Mouse (Mus musculus) embryonic facial prominence, embryonic 14.5 days (tissue): ENCODE data around the gene Macrod1. TPM values are rescaled to one million over a fixed set of nuclear protein-coding genes. Genes with fewer than 3 reads are reported as not detected.

Experiments used
- ATAC-seq: fragments of 200-750 bp; cut with Nextera tagmentation; 2 replicates; pipeline ENCODE4 v1.8.0; 2017; ENCODE audit warnings: low read depth, moderate number of reproducible peaks, moderate TSS enrichment
- DNase-seq: peaks from one replicate; pipeline ENCODE4 v3.0.0-alpha.2; 2015; ENCODE audit warnings: low spot score
- H3K27ac ChIP-seq: fragments of 300-500 bp; sonication (generic); replicated peaks from 2 replicates; pipeline ENCODE4 v1.5.1; 2014; ENCODE audit warnings: low read depth, mild to moderate bottlenecking, low read length, moderate library complexity
- H3K27me3 ChIP-seq: fragments of 300-500 bp; sonication (generic); replicated peaks from 2 replicates; pipeline ENCODE4 v1.6.1; 2014; ENCODE audit warnings: low read length; ENCODE audit not compliant: control insufficient read depth, insufficient read depth
- H3K36me3 ChIP-seq: fragments of 300-500 bp; sonication (generic); 2 replicates; pipeline ENCODE4 v1.6.1; 2014; ENCODE audit warnings: low read length, mixed read lengths; ENCODE audit not compliant: control insufficient read depth, insufficient read depth
- H3K4me1 ChIP-seq: fragments of 300-500 bp; sonication (generic); 2 replicates; pipeline ENCODE4 v1.6.1; 2014; ENCODE audit warnings: antibody characterized with exemption, low read length; ENCODE audit not compliant: control insufficient read depth, insufficient read depth
- H3K4me2 ChIP-seq: fragments of 300-500 bp; sonication (generic); 2 replicates; pipeline ENCODE4 v1.6.1; 2014; ENCODE audit warnings: low read depth, mild to moderate bottlenecking, low read length, moderate library complexity, mixed read lengths
- H3K4me3 ChIP-seq: fragments of 300-500 bp; sonication (generic); 2 replicates; pipeline ENCODE4 v1.5.1; 2014; ENCODE audit warnings: low read depth, mild to moderate bottlenecking, low read length
- H3K9ac ChIP-seq: fragments of 300-500 bp; sonication (generic); 2 replicates; pipeline ENCODE4 v1.6.1; 2014; ENCODE audit warnings: low read depth, mild to moderate bottlenecking, low read length, moderate library complexity, mixed read lengths
- H3K9me3 ChIP-seq: fragments of 300-500 bp; sonication (generic); 2 replicates; pipeline ENCODE4 v1.6.1; 2016; ENCODE audit warnings: low read length; ENCODE audit not compliant: control insufficient read depth
- WGBS: fragments of 180-500 bp; shearing (Covaris S2); extraction: QIAGEN DNeasy Blood & Tissue Kit; methylation state at CpG from one replicate; pipeline ENCODE4 v1.1.7; 2014; 5-methylcytosine and 5-hydroxymethylcytosine counted together
- polyA plus RNA-seq: library from polyadenylated mRNA; unstranded; fragments of >200 nt; fragmentation: Nextera tagmentation; extraction: Ambion mirVana; gene quantifications from 2 replicates; pipeline ENCODE4 v1.2.1, GENCODE M21; 2014

Macrod1 gene
- polyA plus RNA-seq, 1 experiment from 2014 or later, result 30.3 TPM

GRCm38 (mm10) chr19:7083035-7083794 is 26.6 kb downstream of the Macrod1 start:
- H3K27me3 ChIP-seq, result no peaks in the 10 kb centered on the region

DNA sequence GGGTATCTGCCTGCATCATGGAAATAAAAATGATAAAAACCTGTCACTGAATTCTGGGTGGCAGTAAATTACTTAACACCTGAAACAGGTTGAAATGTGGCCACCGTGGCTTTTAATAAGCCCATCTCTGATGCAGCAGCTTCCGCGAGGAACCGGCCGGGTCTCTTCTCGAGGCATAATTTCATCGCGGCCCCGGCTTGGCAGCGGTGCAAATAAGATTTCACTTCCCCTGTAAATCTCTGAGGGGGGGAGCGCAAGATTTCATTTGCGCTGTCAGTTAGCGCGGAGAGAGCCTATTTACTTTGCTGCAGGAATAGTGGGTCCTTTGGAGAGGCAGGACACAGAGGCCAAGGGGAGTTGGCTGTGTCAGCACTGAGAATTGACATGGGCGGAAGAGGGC is 28.1 kb downstream of the Macrod1 start:
- no peaks in the 10 kb centered on the region for H3K27me3 ChIP-seq

More at GRCm38 (mm10) chr19:7083035-7083794, 26.6 kb downstream of the Macrod1 start:
- no peak overlapping the region for H3K27ac ChIP-seq
- 30% methylated on average over 14 of the region's 14 CpGs for whole genome bisulfite sequencing
- H3K36me3 ChIP-seq, result no peaks in the 10 kb centered on the region
- H3K4me1 ChIP-seq, result peaks cover 11% of the 10 kb centered on the region
- ATAC-seq (peak; percentile 76), DNase-seq (peak; percentile 79)
- no peak overlapping the region for H3K9ac ChIP-seq
- no peak overlapping the region for H3K4me3 ChIP-seq
- no peak overlapping the region for H3K4me2 ChIP-seq
- no peaks in the 10 kb centered on the region for H3K9me3 ChIP-seq

GRCm38 (mm10) chr19:7088558-7088957 is 31.9 kb downstream of the Macrod1 start:
- H3K4me1 ChIP-seq, result peaks cover 35% of the 10 kb centered on the region
- DNase-seq, result no peak
- no peak; the same call in 1 of the 2 replicates for ATAC-seq
- 12% methylated on average over 9 of the region's 9 CpGs for WGBS
- H3K36me3 ChIP-seq, result no peaks in the 10 kb centered on the region
- no peaks in the 10 kb centered on the region for H3K9me3 ChIP-seq
- H3K27ac ChIP-seq, result no peak overlapping the region
- H3K27me3 ChIP-seq, result no peaks in the 10 kb centered on the region
- H3K4me3 ChIP-seq, result no peak overlapping the region
- no peak overlapping the region for H3K9ac ChIP-seq
- H3K4me2 ChIP-seq, result no peak overlapping the region

More for the DNA sequence above, 28.1 kb downstream of the Macrod1 start:
- Histone ChIP-seq H3K4me2 (no peak overlapping the region), H3K9me3 (no peaks in the 10 kb centered on the region), H3K4me1 (peaks cover 22% of the 10 kb centered on the region), H3K4me3 (no peak overlapping the region), H3K36me3 (no peaks in the 10 kb centered on the region), H3K27ac (no peak overlapping the region), H3K9ac (no peak overlapping the region)
- DNase-seq (peak; percentile 60), ATAC-seq (no peak)
- WGBS, result 69% methylated on average over 15 of the region's 15 CpGs

DNA sequence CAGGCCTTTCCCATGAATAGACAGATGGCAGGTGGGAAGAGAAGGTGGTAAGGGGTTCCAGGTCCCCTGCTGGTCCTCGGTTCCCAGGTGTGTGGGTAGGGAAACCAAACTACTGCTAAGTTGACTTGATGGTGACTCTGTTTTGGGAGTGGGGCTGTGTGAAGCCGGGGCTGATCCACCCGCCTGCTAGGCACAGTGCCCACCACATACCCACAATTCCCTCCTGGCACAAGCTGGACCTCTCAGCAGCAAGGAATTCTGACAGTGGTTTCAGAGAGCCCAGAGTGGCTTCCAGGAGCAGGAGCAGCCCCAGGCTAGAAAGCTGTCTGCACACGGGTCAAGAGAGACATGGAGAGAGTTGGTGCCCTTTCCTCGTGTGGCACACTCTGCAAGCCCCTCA is 32.4 kb downstream of the Macrod1 start:
- DNase-seq (no peak), ATAC-seq (no peak)
- Histone ChIP-seq H3K4me1 (peaks cover 34% of the 10 kb centered on the region), H3K9ac (no peak overlapping the region), H3K27me3 (no peaks in the 10 kb centered on the region), H3K9me3 (no peaks in the 10 kb centered on the region), H3K36me3 (no peaks in the 10 kb centered on the region), H3K4me2 (no peak overlapping the region), H3K27ac (no peak overlapping the region), H3K4me3 (no peak overlapping the region)
- 43% methylated on average over 5 of the region's 5 CpGs for WGBS

GRCm38 (mm10) chr19:7089842-7090251 is 33.2 kb downstream of the Macrod1 start:
- WGBS, result 48% methylated on average over 7 of the region's 7 CpGs
- DNase-seq, result no peak
- Histone ChIP-seq H3K36me3 (no peaks in the 10 kb centered on the region), H3K9me3 (no peaks in the 10 kb centered on the region), H3K9ac (no peak overlapping the region), H3K4me3 (no peak overlapping the region), H3K27ac (no peak overlapping the region; the same call in 1 of the 2 replicates), H3K4me2 (no peak overlapping the region), H3K4me1 (peaks cover 34% of the 10 kb centered on the region), H3K27me3 (no peaks in the 10 kb centered on the region)
- no peak for ATAC-seq

- Histone ChIP-seq H3K27me3 (no peaks in the 10 kb centered on the region), H3K9me3 (no peaks in the 10 kb centered on the region), H3K4me1 (peaks cover 34% of the 10 kb centered on the region), H3K4me2 (no peak overlapping the region), H3K27ac (no peak overlapping the region), H3K4me3 (no peak overlapping the region), H3K36me3 (no peaks in the 10 kb centered on the region), H3K9ac (no peak overlapping the region)
- ATAC-seq (no peak), DNase-seq (no peak)
- 29% methylated on average over 9 of the region's 10 CpGs for WGBS
Observed at GRCm38 (mm10) chr19:7090369-7091064, 33.9 kb downstream of the Macrod1 start.

- 60% methylated on average over 10 of the region's 10 CpGs for WGBS
- no peak overlapping the region for H3K27ac ChIP-seq
Observed at GRCm38 (mm10) chr19:7091448-7092050, 34.9 kb downstream of the Macrod1 start.

DNA sequence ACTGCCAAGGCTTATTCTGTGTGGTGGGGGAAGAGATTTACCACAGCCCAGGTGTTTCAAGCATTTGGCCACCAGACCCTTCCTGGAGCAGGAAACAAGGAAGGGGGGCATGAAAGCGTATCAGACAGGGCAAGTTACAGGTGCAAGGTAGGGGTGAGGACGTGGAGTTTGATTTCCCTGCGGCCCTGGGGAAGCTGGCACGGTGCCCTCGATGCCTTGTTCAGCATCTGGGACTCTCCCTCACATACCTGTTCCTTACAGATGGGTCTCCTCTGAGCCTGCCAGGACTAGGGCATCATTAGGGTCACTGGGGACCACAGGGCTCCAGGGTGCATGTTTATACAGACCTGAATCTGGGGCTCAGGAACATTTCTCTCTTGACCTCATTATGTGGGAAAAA is 36.1 kb downstream of the Macrod1 start:
- 62% methylated on average over 5 of the region's 5 CpGs for WGBS
- Histone ChIP-seq H3K4me3 (no peak overlapping the region), H3K4me2 (no peak overlapping the region), H3K36me3 (no peaks in the 10 kb centered on the region; the same call in 1 of the 2 replicates), H3K9ac (0 out of 2 replicates have a peak overlapping the region, but pooled peaks have one; percentile 30), H3K27me3 (peaks cover 10% of the 10 kb centered on the region), H3K27ac (no peak overlapping the region), H3K9me3 (no peaks in the 10 kb centered on the region), H3K4me1 (peaks cover 34% of the 10 kb centered on the region)
- DNase-seq (no peak), ATAC-seq (no peak)

More at GRCm38 (mm10) chr19:7091448-7092050, 34.9 kb downstream of the Macrod1 start:
- Histone ChIP-seq H3K27me3 (peaks cover 5% of the 10 kb centered on the region; the same call in 1 of the 2 replicates), H3K9me3 (no peaks in the 10 kb centered on the region), H3K4me3 (no peak overlapping the region), H3K9ac (no peak overlapping the region), H3K36me3 (no peaks in the 10 kb centered on the region; the same call in 1 of the 2 replicates), H3K4me2 (no peak overlapping the region), H3K4me1 (peaks cover 34% of the 10 kb centered on the region)
- no peak for DNase-seq
- ATAC-seq, result no peak
